Mouse (Mus musculus) megakaryocyte, embryonic 14.5 days (primary cell): ENCODE measurements around the gene Med8. TPM values are rescaled to one million over a fixed set of nuclear protein-coding genes. Genes with fewer than 3 reads are reported as not detected.

Experiments used
- H3K27me3 ChIP-seq: replicated peaks from 2 replicates; pipeline ENCODE3; 2012; ENCODE audit warnings: inconsistent platforms
- H3K36me3 ChIP-seq: replicated peaks from 2 replicates; pipeline ENCODE3; 2012; ENCODE audit warnings: low read length, inconsistent platforms, mixed read lengths
- H3K4me1 ChIP-seq: 2 replicates; pipeline ENCODE4 v1.6.1; 2012; ENCODE audit warnings: inconsistent platforms
- H3K4me3 ChIP-seq: replicated peaks from 2 replicates; pipeline ENCODE3; 2012; ENCODE audit warnings: moderate library complexity, mild to moderate bottlenecking, inconsistent platforms
- H3K9me3 ChIP-seq: 2 replicates; pipeline ENCODE4 v1.6.1; 2012; ENCODE audit warnings: inconsistent platforms
- FLI1 ChIP-seq: IDR thresholded peaks from 2 replicates; pipeline ENCODE4 v1.6.1; 2012; ENCODE audit warnings: low read length, inconsistent platforms, mixed read lengths
- GATA1 ChIP-seq: IDR thresholded peaks from 3 replicates; pipeline ENCODE4 v1.6.1; 2012; ENCODE audit warnings: mixed read lengths, low read length, inconsistent platforms, borderline replicate concordance
- polyA plus RNA-seq: library from polyadenylated mRNA; stranded (reverse); fragments of >175 nt; gene quantifications from 2 replicates; pipeline ENCODE4 v1.2.3, GENCODE M21; 2012; ENCODE audit warnings: low replicate concordance; ENCODE audit not compliant: insufficient read depth

Med8 gene
- polyA plus RNA-seq, 1 experiment: 39.3 TPM

- no peak for TF ChIP-seq FLI1
- TF ChIP-seq GATA1: no peak
- H3K9me3 ChIP-seq: no peaks in the 10 kb centered on the region
- H3K4me3 ChIP-seq: no peak overlapping the region
- no peaks in the 10 kb centered on the region for H3K27me3 ChIP-seq
- H3K36me3 ChIP-seq: peaks cover 66% of the 10 kb centered on the region
- H3K4me1 ChIP-seq: peaks cover 45% of the 10 kb centered on the region
Observed at GRCm38 (mm10) chr4:118410871-118411270, 1.7 kb downstream of the Med8 start.

- no peak for TF ChIP-seq GATA1
- TF ChIP-seq FLI1: no peak
- H3K4me1 ChIP-seq: peaks cover 52% of the 10 kb centered on the region
- H3K36me3 ChIP-seq: peaks cover 83% of the 10 kb centered on the region
- peak overlapping the region; percentile 33 for H3K4me3 ChIP-seq
- no peaks in the 10 kb centered on the region for H3K9me3 ChIP-seq
- no peaks in the 10 kb centered on the region for H3K27me3 ChIP-seq
Observed at GRCm38 (mm10) chr4:118413553-118413952, 4.4 kb downstream of the Med8 start.

GRCm38 (mm10) chr4:118415779-118416178 is 6.6 kb downstream of the Med8 start:
- Histone ChIP-seq H3K4me1 (peaks cover 36% of the 10 kb centered on the region), H3K27me3 (no peaks in the 10 kb centered on the region), H3K9me3 (no peaks in the 10 kb centered on the region), H3K36me3 (peaks cover 97% of the 10 kb centered on the region), H3K4me3 (no peak overlapping the region)
- TF ChIP-seq GATA1 (no peak), FLI1 (no peak)

- H3K9me3 ChIP-seq: no peaks in the 10 kb centered on the region
- no peaks in the 10 kb centered on the region for H3K27me3 ChIP-seq
- peaks cover 33% of the 10 kb centered on the region for H3K4me1 ChIP-seq
- H3K4me3 ChIP-seq: no peak overlapping the region
- H3K36me3 ChIP-seq: peaks cover 97% of the 10 kb centered on the region
- no peak for TF ChIP-seq FLI1
- no peak for TF ChIP-seq GATA1
Observed at GRCm38 (mm10) chr4:118416329-118416728, 7.2 kb downstream of the Med8 start.

- TF ChIP-seq FLI1 (no peak), GATA1 (no peak)
- H3K27me3 ChIP-seq: no peaks in the 10 kb centered on the region
- H3K4me1 ChIP-seq: peaks cover 33% of the 10 kb centered on the region
- H3K4me3 ChIP-seq: no peak overlapping the region
- H3K36me3 ChIP-seq: peaks cover 96% of the 10 kb centered on the region
- no peaks in the 10 kb centered on the region for H3K9me3 ChIP-seq
Observed at GRCm38 (mm10) chr4:118417112-118417797, 8.1 kb downstream of the Med8 start.

- no peaks in the 10 kb centered on the region for H3K27me3 ChIP-seq
- peaks cover 81% of the 10 kb centered on the region for H3K36me3 ChIP-seq
- peaks cover 43% of the 10 kb centered on the region for H3K4me1 ChIP-seq
- no peak for TF ChIP-seq FLI1
- TF ChIP-seq GATA1: no peak
- no peak overlapping the region for H3K4me3 ChIP-seq
- no peaks in the 10 kb centered on the region for H3K9me3 ChIP-seq
Observed at GRCm38 (mm10) chr4:118421384-118421783, 12.2 kb downstream of the Med8 start.

GRCm38 (mm10) chr4:118424541-118425160 is 15.5 kb downstream of the Med8 start:
- H3K4me1 ChIP-seq: peaks cover 49% of the 10 kb centered on the region
- no peak for TF ChIP-seq GATA1
- no peak for TF ChIP-seq FLI1
- H3K36me3 ChIP-seq: peaks cover 60% of the 10 kb centered on the region
- H3K27me3 ChIP-seq: no peaks in the 10 kb centered on the region
- no peak overlapping the region for H3K4me3 ChIP-seq
- no peaks in the 10 kb centered on the region for H3K9me3 ChIP-seq

GRCm38 (mm10) chr4:118425374-118425773 is 16.2 kb downstream of the Med8 start:
- H3K4me1 ChIP-seq: peaks cover 56% of the 10 kb centered on the region
- H3K4me3 ChIP-seq: no peak overlapping the region
- no peaks in the 10 kb centered on the region for H3K9me3 ChIP-seq
- H3K27me3 ChIP-seq: no peaks in the 10 kb centered on the region
- H3K36me3 ChIP-seq: peaks cover 60% of the 10 kb centered on the region
- TF ChIP-seq GATA1 (no peak), FLI1 (no peak)

GRCm38 (mm10) chr4:118427415-118427767 is 18.3 kb downstream of the Med8 start:
- no peak for TF ChIP-seq GATA1
- no peak for TF ChIP-seq FLI1
- H3K27me3 ChIP-seq: no peaks in the 10 kb centered on the region
- no peaks in the 10 kb centered on the region for H3K9me3 ChIP-seq
- peaks cover 63% of the 10 kb centered on the region for H3K36me3 ChIP-seq
- peaks cover 76% of the 10 kb centered on the region for H3K4me1 ChIP-seq
- H3K4me3 ChIP-seq: peak overlapping the region; percentile 98

- peaks cover 78% of the 10 kb centered on the region for H3K4me1 ChIP-seq
- no peaks in the 10 kb centered on the region for H3K9me3 ChIP-seq
- TF ChIP-seq GATA1 (no peak), FLI1 (no peak)
Observed at GRCm38 (mm10) chr4:118427768-118428451, 18.8 kb downstream of the Med8 start, which contains the start of gene Elovl1. TSS of gene Elovl1 (plus strand) at chr4:118428093.

More at GRCm38 (mm10) chr4:118427768-118428451, 18.8 kb downstream of the Med8 start, which contains the start of gene Elovl1:
- H3K27me3 ChIP-seq: no peaks in the 10 kb centered on the region
- H3K4me3 ChIP-seq: peak within 1 kb of the TSS; percentile 98
- peaks cover 64% of the 10 kb centered on the region for H3K36me3 ChIP-seq
